Mouse (Mus musculus): ENCODE measurements around the gene Dync1li2.

Gene Dync1li2

DNA sequence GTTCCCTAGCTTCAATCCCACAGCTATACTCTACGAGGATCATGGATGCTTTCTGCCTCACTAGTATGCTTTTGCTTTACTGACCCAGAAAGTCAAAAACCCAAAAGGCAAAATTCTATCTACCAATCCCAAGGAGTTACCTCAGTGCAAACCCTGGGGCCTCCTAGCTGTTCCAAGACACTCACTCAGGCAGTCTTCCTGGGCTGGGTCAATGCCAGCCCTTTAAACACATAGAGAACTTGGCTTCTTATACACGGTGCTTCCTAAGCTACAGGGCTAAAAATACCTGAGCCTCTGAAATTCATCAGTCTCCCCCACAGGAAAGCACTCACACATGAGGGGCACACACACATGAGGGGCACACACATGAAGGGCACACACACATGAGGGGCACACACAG, 59.6 kb downstream of the Dync1li2 start:
- no peak for DNase-seq (ENCODE audit: low read depth, low spot score)

DNA sequence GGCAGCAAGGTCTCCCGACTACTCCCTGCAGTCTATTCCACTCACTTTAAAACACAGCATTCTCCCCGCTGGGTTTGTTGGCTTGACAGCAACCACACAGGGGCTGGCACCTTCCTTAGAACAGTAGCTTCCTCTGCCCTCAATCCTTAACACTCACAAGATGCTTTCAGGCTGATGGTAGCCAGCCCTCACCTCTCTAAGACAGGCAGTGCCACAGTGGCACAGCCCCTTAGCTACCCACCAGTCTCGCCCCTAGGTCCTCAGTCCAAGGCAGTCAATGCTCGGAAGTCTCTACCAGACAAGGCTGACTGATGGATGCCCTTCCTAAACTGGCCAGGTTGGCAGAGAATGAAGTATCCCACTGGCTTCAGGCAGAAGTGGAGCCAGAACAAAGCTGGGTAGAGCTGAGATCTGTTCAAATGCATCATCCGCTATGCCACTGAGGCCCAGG, 61.9 kb downstream of the Dync1li2 start:
- DNase-seq (ENCODE audit: low read depth, low spot score): no peak

DNA sequence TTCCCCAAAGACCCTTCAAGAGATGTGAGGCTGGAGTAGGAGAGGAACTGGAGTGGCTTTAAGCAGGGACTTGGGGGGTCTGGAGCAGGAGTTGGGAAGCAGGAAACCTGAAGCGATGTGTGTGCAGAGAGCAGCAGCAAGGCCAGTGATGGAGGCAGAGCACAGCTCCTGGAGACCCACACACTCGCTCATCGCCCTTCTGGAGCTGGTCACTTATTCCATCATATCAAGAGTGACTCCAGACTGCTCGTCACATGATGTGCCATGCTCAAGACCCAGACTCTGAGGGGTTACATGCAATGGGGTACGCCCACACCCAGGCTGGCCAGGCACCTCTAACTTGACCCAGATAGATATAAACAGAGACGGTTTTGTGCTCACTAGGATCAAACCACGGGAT, 62.6 kb downstream of the Dync1li2 start:
- DNase-seq (ENCODE audit: low read depth, low spot score): no peak

DNA sequence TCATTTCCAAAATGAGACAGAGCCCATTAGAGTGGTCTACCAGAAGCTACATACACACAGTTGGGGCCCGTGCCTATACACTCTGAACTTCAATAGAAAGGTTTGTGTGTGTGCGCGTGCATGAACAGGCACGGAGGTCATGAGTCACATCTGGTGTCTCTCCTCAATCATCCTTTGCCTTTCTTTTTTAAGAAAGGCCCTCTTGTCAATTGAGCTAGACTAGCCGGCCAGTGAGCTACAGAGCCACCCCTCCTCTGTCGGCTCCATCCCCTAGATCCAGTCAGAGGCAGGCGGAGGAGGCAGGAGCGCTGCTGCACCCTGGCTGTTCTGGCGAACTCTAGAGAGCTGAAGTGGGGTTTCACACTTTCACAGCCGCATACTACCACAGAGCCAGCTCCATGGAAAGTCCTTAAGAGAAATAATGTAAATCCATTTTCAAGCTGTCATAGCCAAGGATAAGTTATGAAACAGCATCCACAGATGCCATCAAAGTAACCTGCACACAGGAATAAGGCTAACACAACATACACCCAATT, 63.5 kb downstream of the Dync1li2 start:
- DNase-seq (ENCODE audit: low read depth, low spot score): no peak

DNA sequence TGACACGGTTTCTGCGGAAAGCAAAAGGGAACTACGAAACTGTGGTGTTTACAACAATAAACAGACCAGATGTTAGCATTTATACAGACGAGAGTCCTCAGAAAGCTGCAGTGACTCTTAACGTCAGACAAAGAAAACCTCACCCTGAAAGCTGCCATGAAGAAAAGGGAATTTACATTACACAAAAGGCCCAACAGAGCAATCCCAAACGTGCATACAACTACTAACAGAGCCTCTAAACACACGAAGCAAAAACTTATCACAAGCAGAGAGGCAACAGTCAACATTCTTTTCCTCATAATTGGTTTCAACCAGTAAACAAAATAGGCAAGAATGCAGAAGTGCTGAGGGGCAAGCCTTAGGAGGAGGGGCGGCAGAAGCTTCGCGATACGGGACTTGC, 66.2 kb downstream of the Dync1li2 start:
- DNase-seq (ENCODE audit: low read depth, low spot score): no peak

DNA sequence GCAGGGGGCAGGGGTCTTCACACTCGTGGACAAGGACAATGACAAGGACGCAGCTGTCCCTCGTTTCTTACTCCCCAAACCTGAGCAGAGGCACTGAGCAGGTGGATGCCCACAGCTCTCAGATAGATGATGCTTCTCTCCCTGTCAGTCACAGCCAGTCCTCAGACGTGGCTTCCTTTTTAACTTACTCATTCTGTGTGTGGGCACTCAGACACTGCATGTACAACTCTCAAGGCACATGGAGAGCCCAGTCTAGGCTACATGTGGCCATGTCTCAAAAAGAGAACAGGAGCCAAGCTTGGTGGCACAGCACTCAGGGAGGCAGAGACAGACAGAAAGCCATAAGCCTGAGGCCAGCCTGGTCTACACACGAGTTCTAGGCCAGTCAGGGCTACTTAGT, 66.9 kb downstream of the Dync1li2 start:
- no peak for DNase-seq (ENCODE audit: low read depth, low spot score)

DNA sequence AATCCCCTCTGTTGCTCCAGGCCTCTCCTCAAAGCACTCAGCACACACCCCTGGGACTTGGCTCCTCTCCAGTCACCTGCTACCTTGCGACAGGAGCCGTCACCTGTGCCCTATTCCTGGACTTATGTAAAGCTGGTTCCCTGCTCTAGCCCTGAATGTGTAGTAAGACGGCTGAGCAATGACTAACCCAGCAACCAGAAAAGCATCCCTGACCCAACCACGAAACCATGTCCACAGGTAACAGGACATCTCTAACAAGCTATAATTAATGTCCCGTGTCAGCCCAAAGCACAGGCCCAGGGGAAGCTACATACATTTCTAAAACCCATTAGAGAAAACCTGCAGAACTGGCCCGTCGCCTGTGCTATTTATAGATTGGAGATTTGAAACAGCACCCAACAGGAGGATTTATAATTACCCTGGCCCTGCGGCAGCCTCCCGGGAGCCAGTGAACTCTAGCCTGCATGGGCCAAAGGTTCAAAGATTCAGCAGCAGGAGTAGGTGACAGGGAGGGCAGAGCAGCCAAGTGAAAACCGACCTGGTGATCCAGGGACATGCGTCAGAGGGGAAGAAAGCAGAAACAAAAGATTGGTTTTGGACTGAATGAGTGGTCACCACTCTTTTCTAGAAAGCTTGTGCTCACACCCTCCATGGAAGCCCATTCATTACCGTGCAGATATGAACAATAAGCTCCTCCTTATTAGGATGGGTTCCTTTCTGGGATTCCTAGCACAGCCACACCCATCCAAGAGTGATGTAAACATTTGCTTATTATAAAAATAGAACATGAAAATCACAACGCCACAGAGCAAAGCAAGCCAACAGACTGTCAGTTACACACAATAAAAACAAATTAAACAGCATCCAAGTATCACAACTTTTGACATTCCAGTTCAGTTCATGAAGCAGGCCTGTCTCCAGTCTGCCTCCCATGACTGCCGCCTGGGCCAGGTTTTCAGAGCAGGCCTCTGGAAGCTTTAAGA, 67.7 kb downstream of the Dync1li2 start:
- DNase-seq (ENCODE audit: low read depth, low spot score): no peak

DNA sequence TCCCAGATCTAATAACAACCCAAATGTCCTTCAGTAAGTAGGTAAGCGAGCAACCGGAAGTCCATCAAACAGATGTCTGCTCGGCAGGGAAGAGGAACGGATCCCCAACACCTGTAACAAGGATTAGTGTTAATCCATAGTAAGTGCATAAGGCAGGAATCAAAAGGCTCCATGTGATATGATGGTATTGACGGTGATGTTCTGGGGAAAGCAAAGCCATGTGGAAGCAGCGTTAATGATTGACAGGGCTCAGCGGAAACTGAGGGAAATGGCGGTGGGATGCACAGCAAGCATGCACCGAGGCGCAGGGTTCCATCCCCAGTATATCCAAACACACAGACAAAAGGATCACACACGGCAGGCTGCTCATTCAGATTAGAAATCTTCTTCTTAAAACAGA, 68.6 kb downstream of the Dync1li2 start:
- DNase-seq (ENCODE audit: low read depth, low spot score): no peak

DNA sequence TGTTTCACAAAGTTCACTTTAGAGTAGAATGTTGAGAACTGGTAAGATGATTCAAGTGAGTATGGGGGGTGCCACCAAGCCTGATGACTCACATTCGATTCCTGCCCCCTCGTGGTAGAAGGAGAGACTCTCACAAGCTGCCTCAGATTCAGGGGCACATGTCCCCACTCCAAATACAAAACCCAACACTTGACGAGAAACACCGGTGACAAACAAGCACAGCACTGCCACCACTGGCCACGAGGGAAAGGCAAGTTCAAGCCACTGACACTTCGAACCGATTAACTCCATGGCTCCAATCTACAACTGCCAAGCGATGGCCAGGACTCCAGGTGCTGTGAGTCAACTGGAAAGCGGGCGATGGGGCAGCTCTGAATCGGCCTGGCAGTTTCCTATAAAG, 69.1 kb downstream of the Dync1li2 start:
- no peak for DNase-seq (ENCODE audit: low read depth, low spot score)

DNA sequence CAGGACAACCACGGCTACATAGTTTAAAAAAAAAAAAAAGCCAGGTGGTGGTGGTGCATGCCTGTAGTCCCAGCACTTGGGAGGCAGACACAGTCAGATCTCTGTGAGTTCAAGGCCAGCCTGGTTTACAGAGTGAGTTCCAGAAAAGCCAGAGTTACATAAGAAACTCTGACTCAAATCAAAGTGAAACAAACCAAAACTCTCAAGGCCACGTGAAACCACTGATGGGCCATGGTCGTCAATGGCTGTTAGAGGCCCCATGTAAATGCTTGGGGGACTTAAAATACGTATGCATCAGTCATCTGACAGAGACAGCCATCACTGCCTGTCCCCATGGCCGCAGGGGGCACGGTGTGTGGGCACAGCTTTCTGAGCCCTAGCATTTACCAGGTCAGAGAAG, 71.7 kb downstream of the Dync1li2 start:
- DNase-seq (ENCODE audit: low read depth, low spot score): no peak

DNA sequence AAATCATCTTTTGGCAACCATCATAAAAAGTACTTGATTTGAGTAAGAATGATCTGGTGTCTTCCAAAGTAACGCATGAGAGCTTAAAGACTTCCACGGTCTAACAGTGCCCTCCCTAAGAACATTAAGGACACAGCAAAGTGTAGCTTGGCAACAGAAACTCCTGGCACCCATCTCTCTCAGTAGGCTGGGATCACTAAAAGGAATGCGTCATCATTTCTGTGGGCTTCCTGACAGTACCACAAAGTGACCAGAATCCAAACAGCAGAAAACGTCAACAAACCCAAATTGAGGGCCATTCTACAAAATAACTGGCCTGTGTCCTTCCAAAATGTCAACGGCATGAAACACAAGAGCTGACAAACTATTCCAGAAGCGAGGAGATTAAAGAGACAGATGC, 72.8 kb downstream of the Dync1li2 start:
- DNase-seq (ENCODE audit: low read depth, low spot score): peak; percentile 55

DNA sequence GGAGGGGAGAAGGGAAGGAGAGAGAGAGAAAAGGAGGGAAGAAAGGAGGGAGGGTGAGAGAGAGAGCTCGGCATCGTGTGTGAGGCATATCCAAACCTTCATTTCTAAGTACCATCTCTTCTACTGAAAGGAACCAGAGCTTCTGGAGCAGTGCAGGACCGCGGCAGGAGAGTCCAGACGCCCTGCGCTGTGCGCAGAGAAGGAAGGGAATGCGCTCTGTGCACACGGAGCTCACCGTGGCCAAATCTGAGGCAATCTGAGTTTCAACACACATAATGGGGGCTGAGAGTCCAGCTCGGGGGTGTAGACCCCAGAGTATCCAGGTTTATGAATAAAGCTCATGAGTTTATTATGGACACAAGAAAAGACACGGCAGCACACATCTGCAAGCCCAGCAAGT, 73.3 kb downstream of the Dync1li2 start:
- no peak for DNase-seq (ENCODE audit: low read depth, low spot score)
